Mouse (Mus musculus): Measurements from ENCODE around the gene Tex22.
A peak's percentile ranks its signal among the peaks of the same experiment; 100 is the strongest.

GRCm38 (mm10) chr12:113074329-113075062 is at the start of gene Tex22:
- TF ChIP-seq POLR2A (IDR thresholded peaks at IDR 0.05; ENCODE audit: extremely low read depth, insufficient read depth, low read length) (peak; percentile 74), CTCF (IDR thresholded peaks at IDR 0.05; ENCODE audit: low read depth, low read length) (0 out of 2 replicates have a peak, but pooled peaks have one; percentile 2)

Data from liver, adult 2 months (tissue).